Mouse (Mus musculus) right cerebral cortex, postnatal 25 days (tissue): ENCODE measurements around the gene 1810062G17Rik.

Source experiments
- DNase-seq: peaks from one replicate; pipeline ENCODE4 v3.0.0; 2022

1810062G17Rik gene

GRCm38 (mm10) chr3:36478776-36479175, 3.0 kb downstream of the 1810062G17Rik start:
- peak; percentile 27 for DNase-seq

GRCm38 (mm10) chr3:36480486-36480885, 4.7 kb downstream of the 1810062G17Rik start:
- DNase-seq = no peak

- DNase-seq = peak; percentile 26
Measured at GRCm38 (mm10) chr3:36481776-36482193, 6.0 kb downstream of the 1810062G17Rik start.

- no peak for DNase-seq
Measured at GRCm38 (mm10) chr3:36482940-36483339, 7.2 kb downstream of the 1810062G17Rik start.

GRCm38 (mm10) chr3:36484292-36484691, 8.6 kb downstream of the 1810062G17Rik start:
- no peak for DNase-seq

- DNase-seq = no peak
Measured at GRCm38 (mm10) chr3:36486176-36486575, 10.4 kb downstream of the 1810062G17Rik start.

- no peak for DNase-seq
Measured at GRCm38 (mm10) chr3:36486881-36487280, 11.1 kb downstream of the 1810062G17Rik start.

- no peak for DNase-seq
Measured at GRCm38 (mm10) chr3:36488367-36488766, 12.6 kb downstream of the 1810062G17Rik start.

GRCm38 (mm10) chr3:36488899-36489589, 13.3 kb downstream of the 1810062G17Rik start:
- no peak for DNase-seq

DNA sequence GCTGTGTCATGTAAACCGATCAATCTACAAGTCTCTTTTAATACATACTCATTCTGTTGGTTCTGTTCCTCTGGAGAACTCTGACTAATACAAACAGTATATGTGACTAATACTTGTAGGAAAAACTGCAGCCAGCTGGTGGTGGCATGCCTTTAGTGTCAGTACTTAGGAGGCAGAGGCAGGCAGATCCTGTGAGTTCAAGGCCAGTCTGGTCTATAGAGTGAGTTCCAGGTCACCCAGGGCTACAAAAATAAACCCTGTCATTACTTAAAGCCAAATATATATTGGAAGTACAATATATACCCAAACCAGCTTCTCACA, 13.8 kb downstream of the 1810062G17Rik start:
- no peak for DNase-seq

- DNase-seq = no peak
Measured at GRCm38 (mm10) chr3:36491535-36491934, 15.8 kb downstream of the 1810062G17Rik start.

- no peak for DNase-seq
Measured at GRCm38 (mm10) chr3:36492716-36493391, 17.1 kb downstream of the 1810062G17Rik start.

- DNase-seq = no peak
Measured at GRCm38 (mm10) chr3:36493641-36494283, 18.0 kb downstream of the 1810062G17Rik start.

GRCm38 (mm10) chr3:36494613-36495012, 18.9 kb downstream of the 1810062G17Rik start:
- no peak for DNase-seq

- peak; percentile 73 for DNase-seq
Measured at GRCm38 (mm10) chr3:36495436-36495835, 19.7 kb downstream of the 1810062G17Rik start.

GRCm38 (mm10) chr3:36496273-36496672, 20.5 kb downstream of the 1810062G17Rik start:
- no peak for DNase-seq

DNA sequence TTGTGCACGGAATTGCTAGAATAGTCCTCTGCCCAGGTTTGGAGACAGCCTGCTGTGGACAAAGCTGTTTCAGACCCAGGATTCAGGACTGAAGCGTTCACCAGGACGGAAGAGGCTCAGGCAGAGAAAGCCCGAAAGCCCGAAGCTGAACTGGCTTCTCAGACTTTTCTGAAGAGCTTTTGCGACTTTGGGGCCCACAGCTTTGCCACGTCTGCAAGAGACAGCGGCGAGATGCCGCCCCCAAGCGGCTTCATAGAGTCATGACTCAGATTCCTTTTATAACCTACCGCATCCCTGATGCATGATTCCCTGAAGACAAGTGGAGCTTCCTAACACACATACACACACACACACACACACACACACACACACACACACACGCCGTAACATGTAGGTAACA, 21.0 kb downstream of the 1810062G17Rik start:
- peak; percentile 74 for DNase-seq

DNA sequence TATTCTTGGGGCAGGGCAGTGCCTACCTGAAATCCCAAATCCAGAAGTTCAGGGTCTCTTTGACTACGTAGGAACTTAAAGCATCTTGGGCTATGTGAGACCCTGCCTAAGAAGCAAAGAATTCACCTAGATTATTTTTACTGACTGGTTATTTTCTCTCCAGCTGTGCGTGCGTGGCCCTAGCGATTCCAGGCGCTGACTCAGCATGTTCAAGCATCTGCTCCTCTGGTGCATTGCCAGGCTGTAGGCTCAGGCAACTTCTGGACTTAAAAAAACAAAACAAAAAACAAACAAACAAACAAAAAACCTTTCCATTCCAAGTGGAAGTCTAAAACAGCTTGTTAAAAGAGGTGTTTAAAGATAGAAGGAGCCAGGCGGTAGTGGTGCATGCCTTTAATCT, 22.5 kb downstream of the 1810062G17Rik start:
- no peak for DNase-seq

DNA sequence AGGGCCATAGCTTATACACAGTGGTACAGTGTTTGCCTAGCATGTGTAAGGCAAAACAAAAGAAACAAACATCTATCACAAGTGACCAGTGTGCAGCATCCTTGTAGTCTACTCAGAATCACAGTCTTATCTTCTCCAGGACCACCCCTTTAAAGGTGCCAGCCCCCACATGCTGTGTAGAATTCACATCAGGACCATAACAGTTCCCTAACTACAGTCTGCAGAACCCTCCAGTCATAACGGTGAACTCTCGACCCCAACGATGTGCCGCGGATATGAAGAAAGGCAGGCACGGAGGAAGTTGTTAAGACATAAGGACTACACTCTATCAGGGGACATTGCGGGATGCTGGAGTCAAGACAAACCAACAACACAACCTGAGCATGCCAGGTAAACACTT, 23.7 kb downstream of the 1810062G17Rik start:
- no peak for DNase-seq

DNA sequence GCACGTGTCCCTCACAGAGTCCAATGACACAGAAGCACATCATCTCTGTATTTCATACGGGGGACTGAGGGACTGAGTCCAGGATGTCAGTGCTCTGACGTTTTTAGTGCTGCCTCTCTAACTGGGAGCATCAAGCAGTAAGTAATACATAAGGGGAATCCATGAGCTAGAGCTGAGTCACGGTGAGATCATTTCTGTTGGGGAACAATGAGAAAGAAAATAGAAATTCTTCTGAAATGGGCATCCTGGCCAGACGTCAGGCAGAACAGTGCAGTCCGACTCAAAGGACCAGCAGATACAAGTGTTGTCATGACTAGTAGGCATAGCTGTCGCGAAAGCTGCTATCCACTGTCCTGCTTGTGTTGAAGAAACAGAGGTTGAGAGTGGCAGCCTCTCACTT, 25.2 kb downstream of the 1810062G17Rik start:
- DNase-seq = no peak

DNA sequence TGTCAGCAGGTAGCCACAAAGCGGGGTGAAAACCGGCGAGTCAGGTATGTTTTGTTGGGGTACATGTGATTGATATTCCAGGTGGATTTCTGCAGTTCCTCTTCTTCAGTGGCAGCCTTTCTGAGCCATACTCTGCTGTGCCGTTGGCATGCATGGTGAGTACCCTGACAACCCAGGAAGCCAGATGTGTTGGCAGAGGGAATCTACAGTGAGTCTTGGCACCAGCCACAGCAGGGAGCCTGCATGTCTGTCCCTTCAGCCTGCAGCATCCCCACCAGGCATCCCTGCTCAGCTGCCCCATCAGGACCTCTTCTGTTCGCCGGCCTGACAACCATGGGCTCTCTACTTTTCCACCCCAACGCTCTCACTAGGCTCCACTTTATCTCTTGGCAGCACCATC, 25.8 kb downstream of the 1810062G17Rik start:
- DNase-seq = no peak

DNA sequence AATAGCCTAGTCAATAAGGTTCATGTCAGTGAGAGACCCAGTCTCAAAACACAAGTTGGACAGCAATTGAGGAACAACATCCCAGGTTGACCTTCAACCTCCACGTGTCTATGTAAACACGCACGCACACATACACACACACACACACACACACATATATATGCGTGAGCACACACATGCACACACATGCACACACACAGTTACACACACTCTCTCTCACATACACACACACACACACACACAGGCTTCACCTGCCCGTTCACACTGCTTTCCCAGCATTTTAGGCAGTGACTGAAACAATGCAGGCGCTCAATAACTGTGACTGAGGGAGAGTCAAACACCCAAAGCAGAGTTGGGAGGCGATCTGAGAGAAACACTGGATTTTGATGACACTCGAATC, 29.6 kb downstream of the 1810062G17Rik start:
- DNase-seq = no peak

DNA sequence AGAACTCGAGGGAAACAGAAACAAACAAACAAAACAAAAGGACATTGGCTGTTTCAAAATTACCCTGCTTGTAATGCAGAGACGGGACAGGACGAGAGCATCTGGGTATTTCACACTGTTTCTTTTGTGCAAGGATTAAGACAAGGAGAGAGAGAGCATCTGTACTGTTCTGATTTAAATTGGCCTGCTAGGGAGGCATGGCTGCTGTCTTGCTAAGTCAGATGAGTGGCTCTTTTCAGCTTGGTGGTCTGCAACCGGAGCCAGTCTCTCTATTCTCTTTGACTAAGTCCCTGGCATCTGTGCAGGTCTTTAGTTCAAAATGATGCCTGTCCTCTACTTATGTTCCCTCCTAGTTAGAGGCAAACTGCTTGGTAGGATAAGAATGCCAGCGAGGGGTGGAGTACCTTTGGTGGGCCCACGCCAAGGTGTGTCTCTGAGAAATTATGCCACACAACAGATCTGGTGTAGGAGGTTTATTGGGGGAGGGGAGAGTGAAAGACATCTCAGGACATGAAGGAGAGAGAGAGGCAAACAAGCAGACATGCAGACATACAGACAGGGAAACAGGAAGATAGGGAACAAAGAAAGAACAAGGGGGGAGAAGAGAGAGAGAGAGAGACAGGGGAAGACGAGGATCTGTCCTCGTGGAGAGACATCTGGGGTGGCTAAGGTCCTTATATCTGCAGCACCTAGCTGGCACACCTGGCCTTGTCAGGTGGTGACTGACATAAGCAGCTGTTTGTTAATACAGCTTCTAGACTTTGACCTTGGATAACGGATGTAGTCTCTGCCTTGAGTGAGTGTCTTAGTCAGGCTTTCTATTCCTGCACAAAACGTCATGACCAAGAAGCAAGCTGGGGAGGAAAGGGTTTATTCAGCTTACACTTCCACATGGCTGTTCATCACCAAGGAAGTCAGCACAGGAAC, 30.3 kb downstream of the 1810062G17Rik start:
- DNase-seq = no peak
